Mouse (Mus musculus): ENCODE data around the gene Acox3. TPM values are rescaled to one million over a fixed set of nuclear protein-coding genes. Genes with fewer than 3 reads are reported as not detected.

Acox3 gene
- polyA plus RNA-seq, 1 experiment from 2014 or later = 13.9 TPM

DNA sequence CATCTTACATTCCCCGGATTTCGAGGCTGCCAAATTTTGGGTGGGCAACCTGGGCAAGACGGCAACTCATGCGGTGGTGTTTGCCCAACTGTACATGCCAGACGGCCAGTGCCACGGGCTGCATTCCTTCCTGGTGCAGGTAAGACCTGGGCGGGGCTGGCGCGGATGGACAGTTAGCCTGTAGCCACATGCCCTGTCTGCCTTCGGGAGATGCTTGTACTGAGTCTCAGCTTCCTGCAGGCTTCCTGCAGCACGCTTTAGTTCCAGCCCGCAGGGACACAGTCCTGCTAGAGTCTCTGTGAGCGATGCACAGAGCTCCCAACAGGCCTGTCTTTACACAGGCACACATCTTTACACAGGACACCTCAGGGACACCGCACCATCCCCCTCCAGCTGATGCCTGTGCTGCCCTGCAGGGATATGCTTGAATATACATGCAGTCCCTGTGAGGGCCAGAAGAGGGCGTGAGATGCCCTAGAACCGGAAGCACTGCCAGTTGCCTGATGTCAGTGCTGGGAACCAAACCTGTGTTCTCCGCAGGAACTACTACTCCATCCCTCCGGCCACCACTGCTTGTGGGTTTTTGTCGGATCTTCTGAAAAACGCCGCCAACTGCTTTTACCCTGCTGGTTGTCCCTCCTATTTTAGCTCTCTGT is 9.4 kb downstream of the Acox3 start:
- Histone ChIP-seq H3K9ac (no peak overlapping the region), H3K27me3 (ENCODE audit: insufficient read depth, low read length) (no peaks in the 10 kb centered on the region), H3K27ac (ENCODE audit: low read depth) (no peak overlapping the region), H3K9me3 (ENCODE audit: low read depth, low read length) (no peaks in the 10 kb centered on the region), H3K36me3 (ENCODE audit: insufficient read depth) (peaks cover 36% of the 10 kb centered on the region), H3K4me1 (ENCODE audit: insufficient read depth) (no peaks in the 10 kb centered on the region), H3K4me3 (ENCODE audit: low read depth, low read length) (no peak overlapping the region), H3K4me2 (no peak overlapping the region)
- no peak for ATAC-seq (ENCODE audit: insufficient read depth)
- TF ChIP-seq CTCF (IDR thresholded peaks at IDR 0.05; ENCODE audit: low read depth) = peak; percentile 40
- 78% methylated on average over 21 of the region's 21 CpGs for WGBS
- DNase-seq = no peak

DNA sequence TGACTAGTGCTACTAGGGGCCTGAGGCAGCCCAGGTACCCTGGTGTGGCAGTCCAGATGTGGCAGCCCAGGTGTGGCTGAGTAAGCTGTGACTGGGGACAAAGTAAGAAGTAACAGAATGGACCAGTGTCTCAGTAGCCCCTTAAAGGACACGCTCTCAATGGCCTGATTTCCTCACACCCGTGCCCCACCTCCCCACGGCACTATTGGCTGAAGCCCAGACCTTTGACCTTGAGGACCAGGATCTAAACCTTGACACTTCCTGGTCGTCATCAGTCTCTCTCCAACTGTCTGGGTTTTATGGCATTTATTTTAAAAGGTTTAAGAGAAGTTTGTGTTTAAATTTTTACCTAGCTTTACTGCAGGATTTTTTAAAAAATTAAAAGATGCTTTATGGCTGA is 10.0 kb downstream of the Acox3 start:
- Histone ChIP-seq H3K9ac (no peak overlapping the region), H3K4me1 (ENCODE audit: insufficient read depth) (no peaks in the 10 kb centered on the region), H3K36me3 (ENCODE audit: insufficient read depth) (peaks cover 36% of the 10 kb centered on the region), H3K4me3 (ENCODE audit: low read depth, low read length) (no peak overlapping the region), H3K4me2 (no peak overlapping the region), H3K27me3 (ENCODE audit: insufficient read depth, low read length) (no peaks in the 10 kb centered on the region), H3K9me3 (ENCODE audit: low read depth, low read length) (no peaks in the 10 kb centered on the region), H3K27ac (ENCODE audit: low read depth) (no peak overlapping the region)
- no peak for DNase-seq
- no peak for TF ChIP-seq CTCF (IDR thresholded peaks at IDR 0.05; ENCODE audit: low read depth)
- no peak for ATAC-seq (ENCODE audit: insufficient read depth)
- WGBS = 59% methylated on average over 4 of the region's 4 CpGs

DNA sequence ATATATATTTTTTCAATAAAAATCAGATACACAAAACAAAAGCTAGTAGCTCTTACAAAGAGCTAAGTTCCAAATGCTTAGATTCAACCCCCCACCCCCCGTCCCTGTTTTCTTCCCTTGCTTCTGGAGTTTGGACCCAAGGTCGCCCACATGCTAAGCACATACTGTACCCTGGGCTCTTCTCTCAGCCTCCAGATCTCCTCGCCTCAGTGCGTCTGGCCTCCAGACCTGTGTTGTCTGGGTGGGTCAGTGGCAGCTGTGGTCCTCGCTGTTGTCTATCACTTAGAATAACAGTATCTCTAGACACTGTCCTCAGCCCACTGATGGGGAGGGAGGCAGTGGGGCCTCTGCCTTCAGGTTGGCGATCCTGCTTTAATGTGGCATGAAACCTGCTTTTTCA is 10.4 kb downstream of the Acox3 start:
- Histone ChIP-seq H3K4me3 (ENCODE audit: low read depth, low read length) (no peak overlapping the region), H3K9me3 (ENCODE audit: low read depth, low read length) (no peaks in the 10 kb centered on the region), H3K9ac (no peak overlapping the region), H3K27ac (ENCODE audit: low read depth) (no peak overlapping the region), H3K4me2 (no peak overlapping the region), H3K27me3 (ENCODE audit: insufficient read depth, low read length) (no peaks in the 10 kb centered on the region), H3K36me3 (ENCODE audit: insufficient read depth) (peaks cover 34% of the 10 kb centered on the region), H3K4me1 (ENCODE audit: insufficient read depth) (no peaks in the 10 kb centered on the region)
- ATAC-seq (ENCODE audit: insufficient read depth) (no peak), DNase-seq (no peak)
- TF ChIP-seq CTCF (IDR thresholded peaks at IDR 0.05; ENCODE audit: low read depth) = no peak
- WGBS = 86% methylated on average over 6 of the region's 6 CpGs

DNA sequence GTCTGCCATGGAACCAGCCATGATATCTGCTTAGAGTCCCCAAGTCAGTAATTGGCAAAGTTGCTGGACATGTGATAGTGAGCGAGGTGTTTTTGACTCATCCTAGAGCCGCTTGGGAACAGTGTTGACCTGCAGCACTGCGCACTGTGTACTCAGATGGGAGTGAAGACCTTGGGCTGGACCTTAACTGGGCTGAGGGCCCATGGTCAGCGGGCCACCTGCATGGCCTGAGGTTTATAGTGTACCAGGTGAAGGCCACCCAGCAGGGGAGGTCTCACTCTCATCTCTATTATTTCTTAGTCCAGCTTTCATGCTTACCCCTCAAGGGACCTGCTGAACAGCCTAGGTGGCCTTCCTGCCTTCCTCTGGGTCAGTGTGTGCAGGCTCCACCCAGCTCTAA is 11.9 kb downstream of the Acox3 start:
- DNase-seq = no peak
- no peak for ATAC-seq (ENCODE audit: insufficient read depth)
- H3K4me1 ChIP-seq (ENCODE audit: insufficient read depth) = no peaks in the 10 kb centered on the region
- H3K27me3 ChIP-seq (ENCODE audit: insufficient read depth, low read length) = no peaks in the 10 kb centered on the region
- H3K36me3 ChIP-seq (ENCODE audit: insufficient read depth) = peaks cover 25% of the 10 kb centered on the region
- TF ChIP-seq CTCF (IDR thresholded peaks at IDR 0.05; ENCODE audit: low read depth) = no peak
- no peak overlapping the region for H3K4me3 ChIP-seq (ENCODE audit: low read depth, low read length)
- H3K27ac ChIP-seq (ENCODE audit: low read depth) = no peak overlapping the region
- no peak overlapping the region for H3K4me2 ChIP-seq
- H3K9ac ChIP-seq = no peak overlapping the region
- 85% methylated on average over 4 of the region's 4 CpGs for WGBS
- H3K9me3 ChIP-seq (ENCODE audit: low read depth, low read length) = no peaks in the 10 kb centered on the region

DNA sequence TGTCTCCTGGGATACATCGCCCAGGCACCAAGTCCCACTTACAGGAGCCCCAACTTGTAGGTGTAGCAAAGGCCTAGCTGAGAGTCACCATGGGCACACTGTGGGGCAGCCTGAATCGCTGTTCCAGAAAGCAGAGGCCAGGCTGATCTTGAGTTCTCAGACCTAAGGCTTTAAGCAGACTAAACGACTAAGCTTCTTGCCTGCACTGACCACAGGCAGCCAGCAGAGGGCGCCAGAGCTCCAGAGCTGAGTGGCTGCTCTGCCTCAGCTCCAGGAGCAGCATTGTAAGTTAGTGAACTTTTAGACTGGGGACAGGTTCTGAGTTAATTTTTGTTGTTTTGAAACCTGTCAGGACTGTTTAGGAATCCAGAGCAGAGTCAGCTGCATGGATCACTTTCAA is 12.9 kb downstream of the Acox3 start:
- peak; percentile 100 for TF ChIP-seq CTCF (IDR thresholded peaks at IDR 0.05; ENCODE audit: low read depth)
- Histone ChIP-seq H3K9me3 (ENCODE audit: low read depth, low read length) (no peaks in the 10 kb centered on the region), H3K27ac (ENCODE audit: low read depth) (no peak overlapping the region), H3K4me2 (no peak overlapping the region), H3K9ac (no peak overlapping the region), H3K4me1 (ENCODE audit: insufficient read depth) (no peaks in the 10 kb centered on the region), H3K27me3 (ENCODE audit: insufficient read depth, low read length) (no peaks in the 10 kb centered on the region), H3K36me3 (ENCODE audit: insufficient read depth) (peaks cover 20% of the 10 kb centered on the region; the same call in 1 of the 2 replicates), H3K4me3 (ENCODE audit: low read depth, low read length) (no peak overlapping the region)
- DNase-seq (peak; percentile 95), ATAC-seq (ENCODE audit: insufficient read depth) (peak; percentile 62)
- WGBS = 17% methylated on average over 4 of the region's 4 CpGs

DNA sequence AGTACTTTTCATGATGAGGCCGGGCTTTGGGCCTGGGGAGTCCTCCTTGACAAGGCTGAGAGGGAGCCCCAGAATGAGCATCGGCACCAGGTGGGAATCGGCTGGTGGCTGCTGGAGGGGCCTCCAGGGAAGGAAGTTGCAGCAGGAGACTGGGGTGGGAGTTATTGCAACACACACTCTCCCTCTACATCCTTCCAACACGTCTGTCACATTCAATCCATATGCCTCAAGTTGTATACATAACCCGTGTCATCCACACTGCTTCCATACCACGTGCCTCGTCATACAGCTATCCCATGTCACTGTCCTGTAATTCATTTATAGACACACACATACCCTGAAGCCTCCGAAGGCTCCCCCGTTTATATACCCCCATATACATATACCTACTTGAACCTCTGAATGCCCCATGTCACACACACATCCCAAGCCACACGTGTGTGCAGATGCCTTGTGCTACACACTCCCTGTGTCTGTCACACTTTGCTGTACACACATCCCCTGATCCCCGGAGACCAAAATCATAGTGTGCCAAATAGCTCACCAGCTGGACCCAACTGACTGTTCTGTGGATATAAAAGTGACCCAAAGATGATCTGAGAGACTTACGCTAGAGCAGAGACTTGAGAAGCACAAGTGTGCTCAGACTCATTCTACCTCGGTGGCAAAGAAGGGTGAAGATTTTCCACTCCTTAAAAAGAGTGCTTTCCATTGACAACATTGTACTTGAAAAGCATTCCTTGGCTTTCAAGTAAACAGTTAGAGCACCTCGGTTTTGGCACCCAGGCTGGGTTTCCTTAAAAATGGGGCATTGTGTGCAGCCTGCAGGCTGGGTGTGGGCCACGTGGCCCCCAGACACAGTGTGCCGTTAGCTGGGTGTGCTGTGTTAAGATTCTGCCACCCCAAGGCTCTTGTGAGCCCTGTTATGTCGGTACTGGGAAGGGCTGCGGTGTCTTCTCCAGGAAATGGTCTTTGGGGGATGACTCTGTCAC is 13.6 kb downstream of the Acox3 start:
- Histone ChIP-seq H3K4me3 (ENCODE audit: low read depth, low read length) (no peak overlapping the region), H3K9me3 (ENCODE audit: low read depth, low read length) (no peaks in the 10 kb centered on the region), H3K4me2 (no peak overlapping the region), H3K27ac (ENCODE audit: low read depth) (no peak overlapping the region), H3K36me3 (ENCODE audit: insufficient read depth) (peaks cover 14% of the 10 kb centered on the region; the same call in 1 of the 2 replicates), H3K27me3 (ENCODE audit: insufficient read depth, low read length) (no peaks in the 10 kb centered on the region), H3K4me1 (ENCODE audit: insufficient read depth) (no peaks in the 10 kb centered on the region), H3K9ac (no peak overlapping the region)
- DNase-seq (peak; percentile 39), ATAC-seq (ENCODE audit: insufficient read depth) (peak; percentile 71)
- 50% methylated on average over 18 of the region's 18 CpGs for WGBS
- TF ChIP-seq CTCF (IDR thresholded peaks at IDR 0.05; ENCODE audit: low read depth) = no peak

DNA sequence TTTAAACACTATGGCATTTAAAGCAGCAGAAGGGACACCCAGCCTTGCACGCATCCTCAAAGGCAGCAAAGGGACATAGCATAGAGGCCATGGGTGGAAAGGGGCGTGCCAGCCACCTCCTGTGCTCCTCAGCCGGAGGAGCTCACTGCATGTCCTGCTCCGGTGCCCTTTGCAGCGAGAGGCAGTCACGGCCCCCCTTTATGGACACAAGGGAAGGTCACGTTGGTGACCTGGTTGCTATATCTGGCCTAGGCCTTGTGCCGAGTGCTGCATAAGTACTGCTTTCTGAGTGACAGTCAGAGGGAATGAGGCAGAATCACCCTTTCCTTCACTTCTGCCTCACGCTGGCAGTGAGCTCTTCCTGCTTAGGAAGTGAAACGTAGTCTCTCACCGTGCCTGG is 17.4 kb downstream of the Acox3 start:
- Histone ChIP-seq H3K27ac (ENCODE audit: low read depth) (no peak overlapping the region), H3K9me3 (ENCODE audit: low read depth, low read length) (no peaks in the 10 kb centered on the region), H3K9ac (no peak overlapping the region), H3K27me3 (ENCODE audit: insufficient read depth, low read length) (no peaks in the 10 kb centered on the region), H3K4me2 (no peak overlapping the region), H3K36me3 (ENCODE audit: insufficient read depth) (peaks cover 12% of the 10 kb centered on the region; the same call in 1 of the 2 replicates), H3K4me3 (ENCODE audit: low read depth, low read length) (no peak overlapping the region), H3K4me1 (ENCODE audit: insufficient read depth) (no peaks in the 10 kb centered on the region)
- WGBS = 76% methylated on average over 11 of the region's 11 CpGs
- ATAC-seq (ENCODE audit: insufficient read depth) (no peak), DNase-seq (no peak)
- TF ChIP-seq CTCF (IDR thresholded peaks at IDR 0.05; ENCODE audit: low read depth) = no peak

All from lung, embryonic 14.5 days (tissue).